Mouse (Mus musculus) CD8-positive naive resting alpha-beta T cell, adult 57 days (primary cell): ENCODE data around the gene Sowaha. TPM values are rescaled to one million over a fixed set of nuclear protein-coding genes. Genes with fewer than 3 reads are reported as not detected.

Experiments
- total RNA-seq: library from RNA; stranded (reverse); gene quantifications from one replicate; pipeline ENCODE4 v1.2.4, GENCODE M21; 2023

Sowaha gene
- not detected for total RNA-seq

GRCm38 (mm10) chr11:53479783-53480301 is at the start of gene Sowaha, which contains the start of gene Gm9945:
Sowaha (minus strand) TSS chr11:53480274.
Gm9945 (plus strand) TSS chr11:53480166.

GRCm38 (mm10) chr11:53519207-53520121 is 39.4 kb upstream of the Sowaha start, which contains the start of gene Sept8:
Sept8 (plus strand) TSS chr11:53519257.

GRCm38 (mm10) chr11:53469968-53470695 is 9.9 kb downstream of the Sowaha start, which contains the start of gene Gm9837:
Gm9837 (minus strand) TSS chr11:53470479.

GRCm38 (mm10) chr11:53456474-53457371 is 23.4 kb downstream of the Sowaha start, which contains the start of the genes Gm10447 and Shroom1:
Gm10447 (minus strand) TSS chr11:53457110.
Shroom1 (plus strand) TSS chr11:53457205.

GRCm38 (mm10) chr11:53430670-53431346 is 49.3 kb downstream of the Sowaha start, which contains the start of the genes Uqcrq and Gdf9:
Uqcrq (minus strand) TSS chr11:53430831.
Gdf9 (plus strand) TSS chr11:53431023.

Other genes with a start within 250 kb of the Sowaha start
- gene Hspa4, start 179.8 kb downstream of the Sowaha start, total RNA-seq: 87.1 TPM
- gene Zcchc10, start 155.6 kb downstream of the Sowaha start, total RNA-seq: 16.2 TPM
- 162 TPM for gene Aff4, start 129.4 kb downstream of the Sowaha start, total RNA-seq
- gene Leap2, start 57.1 kb downstream of the Sowaha start, total RNA-seq: not detected
- gene Uqcrq, start 49.4 kb downstream of the Sowaha start, total RNA-seq: 132 TPM
- not detected for gene Gdf9, start 49.3 kb downstream of the Sowaha start, total RNA-seq
- not detected for gene Gm10447, start 23.2 kb downstream of the Sowaha start, total RNA-seq
- not detected for gene Shroom1, start 23.1 kb downstream of the Sowaha start, total RNA-seq
- not detected for gene Gm9837, start 9.8 kb downstream of the Sowaha start, total RNA-seq
- not detected for gene Gm9945, start 108 bp downstream of the Sowaha start, total RNA-seq
- gene Sept8, start 39.0 kb upstream of the Sowaha start, total RNA-seq: 4.5 TPM
- gene Kif3a, start 87.1 kb upstream of the Sowaha start, total RNA-seq: 3.5 TPM
- gene Il4, start 138.4 kb upstream of the Sowaha start, total RNA-seq: not detected
- gene Il13, start 154.4 kb upstream of the Sowaha start, total RNA-seq: not detected
- gene Rad50, start 227.0 kb upstream of the Sowaha start, total RNA-seq: 27.4 TPM
- gene Il5, start 240.5 kb upstream of the Sowaha start, total RNA-seq: not detected